Mouse (Mus musculus) hindbrain, embryonic 12.5 days (tissue): ENCODE measurements at regions not wholly inside any gene's neighbourhood (a gene's known extent, or its start where the extent isn't known, plus 50 kb on each side); places are given as distances from the start of the nearest gene placed in this dataset.

Source experiments
- ATAC-seq: fragments of 200-750 bp; cut with Nextera tagmentation; 2 replicates; pipeline ENCODE4 v1.8.0; 2017; ENCODE audit warnings: moderate TSS enrichment; ENCODE audit not compliant: low FRiP score
- H3K27ac ChIP-seq: fragments of 300-500 bp; sonication (generic); 2 replicates; pipeline ENCODE4 v1.5.1; 2016; ENCODE audit warnings: mild to moderate bottlenecking
- H3K27me3 ChIP-seq: fragments of 300-500 bp; sonication (generic); 2 replicates; pipeline ENCODE4 v1.6.1; 2016; ENCODE audit warnings: mild to moderate bottlenecking
- H3K36me3 ChIP-seq: fragments of 300-500 bp; sonication (generic); 2 replicates; pipeline ENCODE4 v1.6.1; 2016; ENCODE audit warnings: mild to moderate bottlenecking
- H3K4me1 ChIP-seq: fragments of 300-500 bp; sonication (generic); 2 replicates; pipeline ENCODE4 v1.6.1; 2016
- H3K4me2 ChIP-seq: fragments of 300-500 bp; sonication (generic); replicated peaks from 2 replicates; pipeline ENCODE4 v1.6.1; 2016; ENCODE audit warnings: mild to moderate bottlenecking
- H3K4me3 ChIP-seq: fragments of 300-500 bp; sonication (generic); 2 replicates; pipeline ENCODE4 v1.5.1; 2016; ENCODE audit warnings: mild to moderate bottlenecking
- H3K9ac ChIP-seq: fragments of 300-500 bp; sonication (generic); 2 replicates; pipeline ENCODE4 v1.6.1; 2016; ENCODE audit warnings: mild to moderate bottlenecking, moderate library complexity
- H3K9me3 ChIP-seq: fragments of 300-500 bp; sonication (generic); replicated peaks from 2 replicates; pipeline ENCODE4 v1.6.1; 2016; ENCODE audit warnings: mild to moderate bottlenecking
- WGBS: fragments of 180-500 bp; shearing (Covaris S2); methylation state at CpG from one replicate; pipeline ENCODE4 v1.1.7; 2016; 5-methylcytosine and 5-hydroxymethylcytosine counted together

DNA sequence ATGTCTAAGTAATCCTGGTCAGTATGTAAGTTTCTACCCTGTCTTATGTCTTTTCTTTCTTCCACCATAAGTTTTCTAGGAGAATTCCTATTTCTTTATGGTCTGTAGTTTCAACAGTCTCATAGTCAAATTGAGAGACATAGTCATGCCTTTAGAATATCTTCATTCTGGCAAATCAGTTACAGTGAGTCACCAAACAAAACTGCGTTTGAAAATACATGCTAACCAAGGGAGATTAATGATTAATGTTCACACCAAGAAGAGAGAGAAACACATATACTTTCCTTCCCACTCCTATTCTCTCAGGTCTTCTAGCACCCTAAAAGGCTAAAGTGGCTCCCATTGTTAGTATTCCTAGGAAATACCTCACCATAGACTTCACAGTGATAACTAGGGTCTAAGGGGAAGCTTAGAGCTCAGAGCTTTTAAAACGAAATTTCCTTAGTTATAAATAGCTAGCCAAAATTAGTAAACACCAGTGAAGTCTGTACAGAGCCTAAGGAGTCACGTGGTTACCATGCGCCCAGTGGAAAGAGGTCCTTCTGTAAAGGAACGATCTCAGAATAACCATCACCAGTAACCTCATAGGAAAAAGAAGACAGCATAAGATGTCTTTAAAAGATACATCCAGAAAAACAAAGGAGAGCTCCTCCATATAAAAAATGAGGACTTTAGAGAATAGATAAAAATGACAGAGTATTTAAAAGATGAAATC, 281.8 kb upstream of the Htr2a start:
- no peak overlapping the region for H3K9ac ChIP-seq
- H3K36me3 ChIP-seq: no peaks in the 10 kb centered on the region
- ATAC-seq: no peak
- no peak overlapping the region for H3K4me3 ChIP-seq
- no peaks in the 10 kb centered on the region for H3K9me3 ChIP-seq
- no peaks in the 10 kb centered on the region for H3K27me3 ChIP-seq
- no peak overlapping the region for H3K27ac ChIP-seq
- no peak overlapping the region for H3K4me2 ChIP-seq
- WGBS: 86% methylated on average over 5 of the region's 5 CpGs
- H3K4me1 ChIP-seq: no peaks in the 10 kb centered on the region; the same call in 1 of the 2 replicates

DNA sequence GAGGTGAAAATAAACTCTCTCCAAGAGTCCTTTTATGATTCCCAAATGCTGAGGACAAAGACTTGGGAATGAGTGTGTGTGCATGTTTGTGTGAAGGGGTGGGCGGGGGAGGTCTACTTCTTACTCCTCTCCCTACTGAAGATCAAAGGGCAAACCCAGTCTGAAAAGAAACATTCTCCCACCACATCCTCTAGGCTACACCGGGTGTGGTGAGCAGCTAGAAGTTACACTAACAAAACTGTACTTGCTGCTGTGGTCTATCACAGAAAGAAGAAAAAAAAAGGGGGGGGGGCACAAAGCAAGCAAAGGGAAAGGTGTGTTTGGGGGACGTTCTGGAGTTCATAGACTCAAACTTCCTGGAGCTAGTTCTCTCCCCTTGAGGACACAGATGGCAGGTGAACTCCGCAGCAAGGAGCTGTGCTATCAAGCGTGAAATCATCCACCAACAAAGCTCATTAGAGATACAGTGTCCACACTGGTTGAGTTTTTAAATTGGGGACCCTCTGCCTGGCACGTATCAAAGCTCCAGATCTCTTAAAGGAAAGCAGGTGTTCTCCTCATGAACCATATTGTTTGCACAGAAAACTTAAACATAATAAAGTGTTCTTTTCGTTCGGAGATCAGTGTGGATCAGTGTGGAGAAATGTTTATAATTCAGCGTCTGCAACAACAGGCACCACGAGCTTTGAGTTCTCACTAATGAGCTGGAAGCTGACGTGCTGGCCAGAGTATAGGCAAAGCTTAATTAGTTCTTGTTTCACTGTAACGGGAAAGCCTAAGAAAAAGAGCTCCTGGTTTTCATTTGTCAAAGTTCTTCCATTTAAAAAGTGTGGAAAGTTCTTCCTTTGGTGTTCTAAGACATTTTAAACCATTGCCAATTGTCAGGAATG, 280.7 kb upstream of the Htr2a start:
- H3K27ac ChIP-seq: no peak overlapping the region
- no peaks in the 10 kb centered on the region for H3K27me3 ChIP-seq
- H3K4me3 ChIP-seq: no peak overlapping the region
- peak; percentile 46; the same call in 1 of the 2 replicates for ATAC-seq
- WGBS: 48% methylated on average over 12 of the region's 12 CpGs
- no peaks in the 10 kb centered on the region; the same call in 1 of the 2 replicates for H3K4me1 ChIP-seq
- no peaks in the 10 kb centered on the region for H3K36me3 ChIP-seq
- H3K9me3 ChIP-seq: no peaks in the 10 kb centered on the region
- H3K9ac ChIP-seq: no peak overlapping the region
- no peak overlapping the region for H3K4me2 ChIP-seq

DNA sequence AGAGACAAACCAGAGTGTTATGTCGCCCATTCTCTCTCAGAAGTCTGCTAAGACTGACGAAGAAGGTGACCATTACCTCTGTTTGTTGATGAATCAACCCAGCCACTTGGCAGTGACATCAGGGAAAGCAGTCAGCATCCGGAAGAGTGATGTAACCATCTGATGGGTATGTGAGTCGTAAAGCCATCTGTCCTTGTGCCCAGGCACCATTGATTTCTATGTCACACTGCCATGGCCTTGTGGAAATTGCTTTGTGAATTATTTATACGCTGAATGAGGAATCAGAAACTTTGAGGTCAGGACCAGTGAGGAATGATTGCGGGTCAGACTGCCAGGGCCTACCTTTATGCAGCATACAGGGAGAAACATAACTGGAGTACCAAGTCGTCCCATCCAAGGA, 256.2 kb upstream of the Htr2a start:
- Histone ChIP-seq H3K36me3 (no peaks in the 10 kb centered on the region), H3K9ac (no peak overlapping the region), H3K27ac (no peak overlapping the region), H3K9me3 (no peaks in the 10 kb centered on the region), H3K4me3 (no peak overlapping the region), H3K27me3 (no peaks in the 10 kb centered on the region), H3K4me1 (no peaks in the 10 kb centered on the region), H3K4me2 (no peak overlapping the region)
- 88% methylated on average over 7 of the region's 7 CpGs for WGBS
- no peak for ATAC-seq

DNA sequence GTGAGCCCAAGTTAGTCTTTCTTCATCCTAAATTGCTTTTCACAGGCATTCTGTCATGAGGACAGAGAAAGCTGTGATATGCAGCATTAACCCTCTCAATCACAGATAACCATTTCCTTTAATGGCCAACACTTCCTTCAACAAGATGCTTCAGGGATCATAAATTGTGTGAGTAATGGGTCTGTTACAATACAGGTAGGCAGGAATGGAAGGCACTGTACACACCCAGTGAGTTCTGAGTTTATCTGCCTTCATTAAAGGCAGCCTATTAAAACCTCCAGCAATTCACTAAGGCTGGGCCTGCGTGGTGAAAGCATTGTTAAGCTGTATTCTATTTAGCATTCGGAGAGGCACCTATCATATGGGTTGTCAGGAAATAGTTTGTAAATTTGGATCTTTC, 248.2 kb upstream of the Htr2a start:
- WGBS: 86% methylated on average over 2 of the region's 2 CpGs
- H3K9ac ChIP-seq: no peak overlapping the region
- H3K4me2 ChIP-seq: no peak overlapping the region
- no peak overlapping the region for H3K27ac ChIP-seq
- H3K36me3 ChIP-seq: no peaks in the 10 kb centered on the region
- H3K4me1 ChIP-seq: no peaks in the 10 kb centered on the region
- no peaks in the 10 kb centered on the region for H3K27me3 ChIP-seq
- ATAC-seq: no peak
- no peaks in the 10 kb centered on the region for H3K9me3 ChIP-seq
- H3K4me3 ChIP-seq: no peak overlapping the region

DNA sequence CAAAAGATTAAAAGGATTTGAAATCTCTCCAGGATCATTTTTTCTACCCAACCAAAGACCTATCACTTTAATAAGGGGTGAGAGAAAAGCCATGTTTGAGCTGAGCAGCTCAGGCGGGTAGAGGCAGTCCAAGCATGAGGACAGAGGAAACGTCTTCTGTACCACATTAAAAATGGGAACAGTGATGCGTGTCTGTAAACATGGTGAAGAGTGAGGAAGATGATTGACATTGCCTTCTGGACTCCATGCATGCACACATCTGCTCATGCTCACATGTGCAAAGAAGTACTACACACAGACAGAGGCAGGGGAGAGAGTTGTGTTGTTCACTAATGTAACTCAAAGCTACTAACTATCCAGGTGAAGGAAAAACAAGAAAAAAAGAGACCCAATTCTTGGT, 243.4 kb upstream of the Htr2a start:
- Histone ChIP-seq H3K4me3 (no peak overlapping the region), H3K27ac (no peak overlapping the region), H3K4me2 (no peak overlapping the region), H3K4me1 (no peaks in the 10 kb centered on the region), H3K27me3 (no peaks in the 10 kb centered on the region), H3K36me3 (no peaks in the 10 kb centered on the region), H3K9ac (no peak overlapping the region), H3K9me3 (no peaks in the 10 kb centered on the region)
- 76% methylated on average over 3 of the region's 3 CpGs for WGBS
- no peak for ATAC-seq

DNA sequence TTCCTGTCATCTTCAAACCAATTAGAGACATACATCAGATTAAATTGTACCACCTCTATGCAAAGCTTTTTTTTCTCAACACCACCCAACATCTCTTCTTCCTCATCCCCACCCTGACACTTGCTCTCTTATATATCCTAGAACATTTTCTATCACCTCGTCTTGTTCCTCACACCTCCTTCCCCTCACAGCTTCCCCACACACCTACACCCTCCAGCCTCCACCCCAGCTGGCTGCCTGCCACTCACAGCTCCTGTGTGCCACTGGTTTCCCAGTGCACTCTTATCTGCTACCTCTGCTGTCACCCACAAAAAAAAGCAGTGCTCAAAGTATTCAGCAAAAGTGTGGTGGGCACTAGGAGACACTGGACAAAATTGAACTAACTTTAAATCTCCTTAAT, 231.2 kb upstream of the Htr2a start:
- H3K36me3 ChIP-seq: no peaks in the 10 kb centered on the region
- no peaks in the 10 kb centered on the region for H3K9me3 ChIP-seq
- H3K4me3 ChIP-seq: no peak overlapping the region
- no peak for ATAC-seq
- H3K4me2 ChIP-seq: no peak overlapping the region
- no peak overlapping the region for H3K9ac ChIP-seq
- H3K27me3 ChIP-seq: no peaks in the 10 kb centered on the region
- 78% methylated on average over 1 of the region's 1 CpGs for WGBS
- no peaks in the 10 kb centered on the region for H3K4me1 ChIP-seq
- H3K27ac ChIP-seq: no peak overlapping the region

DNA sequence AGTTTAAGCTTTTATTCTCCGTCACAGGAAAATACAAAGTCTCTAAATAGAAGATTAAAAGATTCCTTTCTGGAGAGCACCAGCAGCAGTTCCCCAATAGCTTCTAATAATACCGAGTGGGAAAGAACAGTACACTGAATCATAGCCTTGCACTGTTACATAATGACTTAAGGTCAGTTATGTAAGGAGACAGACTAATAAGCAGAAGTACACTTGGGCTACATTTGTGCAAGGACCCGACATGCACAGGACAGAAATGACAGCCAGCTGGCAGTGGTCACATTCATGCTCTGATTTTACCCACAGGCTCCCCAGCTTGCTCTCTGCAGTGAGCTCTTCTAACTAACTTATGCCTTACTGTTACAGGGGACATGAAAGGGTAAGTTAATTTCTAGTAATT, 212.4 kb upstream of the Htr2a start:
- no peak overlapping the region for H3K27ac ChIP-seq
- 0 out of 2 replicates have a peak, but pooled peaks cover 4% of the 10 kb centered on the region for H3K9me3 ChIP-seq
- H3K4me3 ChIP-seq: no peak overlapping the region
- no peak overlapping the region for H3K4me2 ChIP-seq
- no peak for ATAC-seq
- H3K4me1 ChIP-seq: no peaks in the 10 kb centered on the region
- 79% methylated on average over 3 of the region's 3 CpGs for WGBS
- H3K9ac ChIP-seq: no peak overlapping the region
- H3K27me3 ChIP-seq: no peaks in the 10 kb centered on the region
- no peaks in the 10 kb centered on the region for H3K36me3 ChIP-seq

DNA sequence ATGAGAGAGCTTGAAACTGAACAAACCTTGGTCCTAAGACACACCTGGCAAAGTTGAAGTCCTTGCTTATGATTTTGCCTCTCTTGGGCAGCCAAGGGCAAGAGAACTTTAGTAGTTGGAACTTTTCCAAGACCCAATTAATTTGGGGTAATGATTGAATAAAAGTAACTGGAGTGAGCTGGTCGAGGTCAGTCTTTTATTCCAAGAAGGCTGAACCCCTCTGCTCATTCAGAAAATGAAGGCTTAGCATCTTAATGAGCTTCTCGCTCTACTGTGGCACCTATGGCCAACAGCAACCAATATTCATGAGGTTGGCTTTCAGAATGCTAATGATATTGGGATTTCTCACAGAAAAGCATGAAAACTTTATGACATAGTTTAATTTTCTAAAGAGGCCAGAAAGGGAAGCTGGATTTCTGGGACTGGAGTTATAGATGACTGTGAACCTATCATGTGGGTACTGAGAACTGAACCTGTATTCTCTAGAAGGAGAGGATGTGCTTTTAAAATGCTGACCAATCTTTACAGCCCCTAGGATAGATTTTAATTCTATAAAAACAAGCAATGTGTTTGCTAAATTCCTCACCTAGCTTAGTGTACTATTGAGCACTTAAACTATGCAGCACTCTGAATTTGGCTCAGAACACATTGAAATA, 176.5 kb upstream of the Htr2a start:
- H3K27ac ChIP-seq: no peak overlapping the region
- no peaks in the 10 kb centered on the region for H3K36me3 ChIP-seq
- H3K9ac ChIP-seq: no peak overlapping the region
- no peak for ATAC-seq
- H3K27me3 ChIP-seq: no peaks in the 10 kb centered on the region
- WGBS: 61% methylated on average over 2 of the region's 2 CpGs
- no peak overlapping the region for H3K4me3 ChIP-seq
- H3K4me1 ChIP-seq: no peaks in the 10 kb centered on the region
- no peaks in the 10 kb centered on the region for H3K9me3 ChIP-seq
- H3K4me2 ChIP-seq: no peak overlapping the region

DNA sequence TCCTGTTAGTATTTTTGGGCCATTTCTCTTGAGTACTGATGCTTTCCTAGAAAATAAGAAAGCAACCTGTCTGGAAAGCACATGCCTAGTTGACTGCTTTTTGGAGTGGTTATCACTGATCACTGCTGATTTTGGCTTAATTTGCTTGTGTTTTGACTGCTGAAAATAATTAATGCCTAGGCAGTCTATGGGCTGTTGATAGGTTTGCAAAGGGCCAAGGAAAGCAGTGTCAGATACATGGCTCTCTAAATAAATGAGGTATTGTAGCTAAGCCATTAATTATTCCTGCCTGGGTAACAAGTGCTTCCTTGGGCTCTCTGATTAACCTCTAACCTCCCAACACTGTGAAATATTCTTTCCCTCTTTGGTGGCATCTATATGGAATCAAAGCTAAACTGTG, 145.1 kb upstream of the Htr2a start:
- Histone ChIP-seq H3K9ac (no peak overlapping the region), H3K36me3 (no peaks in the 10 kb centered on the region), H3K27ac (no peak overlapping the region), H3K9me3 (no peaks in the 10 kb centered on the region), H3K4me2 (no peak overlapping the region), H3K4me1 (no peaks in the 10 kb centered on the region), H3K4me3 (no peak overlapping the region), H3K27me3 (no peaks in the 10 kb centered on the region)
- ATAC-seq: no peak

DNA sequence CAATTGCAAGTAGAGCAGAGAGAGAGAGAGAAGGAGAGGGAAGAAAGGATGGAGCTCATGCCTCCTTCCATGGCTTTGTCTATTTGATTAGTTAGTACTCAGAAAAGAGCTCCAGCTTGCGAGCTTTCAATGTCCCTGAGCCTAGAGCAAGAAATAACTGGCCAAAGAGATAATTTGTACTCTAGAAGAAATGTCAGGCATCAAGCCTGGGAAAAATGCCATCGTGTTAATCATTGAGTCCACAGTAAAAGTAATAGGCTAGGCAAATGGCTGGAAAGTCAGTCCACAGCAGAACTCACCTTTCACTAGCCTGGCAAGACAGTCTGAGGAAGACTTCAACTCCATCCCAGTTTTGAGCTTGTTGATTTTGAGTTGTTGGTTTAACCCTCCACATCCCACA, 129.1 kb upstream of the Htr2a start:
- WGBS: 84% methylated on average over 2 of the region's 2 CpGs
- Histone ChIP-seq H3K27me3 (no peaks in the 10 kb centered on the region), H3K27ac (no peak overlapping the region), H3K4me1 (no peaks in the 10 kb centered on the region), H3K4me3 (no peak overlapping the region), H3K9ac (no peak overlapping the region), H3K9me3 (no peaks in the 10 kb centered on the region), H3K4me2 (no peak overlapping the region), H3K36me3 (no peaks in the 10 kb centered on the region)
- ATAC-seq: no peak

DNA sequence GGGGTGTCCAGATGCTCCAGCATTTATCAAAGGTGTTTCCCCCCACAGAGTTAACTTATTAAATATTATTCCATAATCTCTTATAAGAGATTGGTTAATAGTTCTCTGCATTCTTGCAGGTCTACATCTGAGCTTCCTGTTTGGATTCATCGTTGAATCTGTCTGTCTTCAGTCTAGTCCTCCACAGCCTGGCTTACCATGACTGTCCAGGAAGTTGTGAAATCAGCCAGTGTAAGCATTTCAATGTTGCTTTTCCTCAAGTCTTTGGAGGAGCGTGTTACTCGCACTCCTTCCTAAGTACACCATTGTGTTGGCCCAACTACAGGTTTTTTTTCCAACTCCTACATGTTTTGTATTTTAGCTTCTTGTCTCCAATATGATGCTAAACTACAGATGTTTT, 124.2 kb upstream of the Htr2a start:
- H3K9me3 ChIP-seq: no peaks in the 10 kb centered on the region
- H3K27ac ChIP-seq: no peak overlapping the region
- WGBS: 92% methylated on average over 3 of the region's 3 CpGs
- H3K9ac ChIP-seq: no peak overlapping the region
- no peaks in the 10 kb centered on the region for H3K36me3 ChIP-seq
- H3K4me2 ChIP-seq: no peak overlapping the region
- H3K4me1 ChIP-seq: no peaks in the 10 kb centered on the region
- H3K27me3 ChIP-seq: no peaks in the 10 kb centered on the region
- ATAC-seq: no peak
- H3K4me3 ChIP-seq: no peak overlapping the region

DNA sequence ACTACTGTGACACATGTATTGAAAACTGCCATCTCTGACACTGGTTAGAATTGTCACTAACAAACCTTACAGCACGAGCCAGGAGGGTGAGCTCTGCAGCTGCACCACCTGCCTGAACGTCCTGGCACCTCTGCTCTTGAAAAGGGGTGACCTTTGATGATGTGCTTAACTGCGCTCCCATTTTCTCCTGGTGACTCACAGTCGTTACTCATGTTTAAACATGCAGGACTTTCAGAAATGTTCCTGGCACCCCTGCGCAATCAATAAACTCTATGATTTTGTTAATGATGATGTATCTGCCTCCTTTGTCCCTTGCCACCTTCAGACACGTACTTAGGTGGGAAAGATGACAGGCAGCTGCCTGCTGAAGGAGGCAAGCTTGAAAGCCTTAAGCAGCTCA, 121.1 kb upstream of the Htr2a start:
- Histone ChIP-seq H3K36me3 (no peaks in the 10 kb centered on the region), H3K27me3 (no peaks in the 10 kb centered on the region), H3K4me3 (no peak overlapping the region), H3K4me2 (no peak overlapping the region), H3K9ac (no peak overlapping the region), H3K4me1 (no peaks in the 10 kb centered on the region), H3K9me3 (no peaks in the 10 kb centered on the region), H3K27ac (no peak overlapping the region)
- 73% methylated on average over 6 of the region's 6 CpGs for WGBS
- ATAC-seq: no peak
